Mouse (Mus musculus) limb, embryonic 13.5 days (tissue): ENCODE data around the gene Pou2f3. TPM values are rescaled to one million over a fixed set of nuclear protein-coding genes. Genes with fewer than 3 reads are reported as not detected.

Source experiments
- ATAC-seq: fragments of 200-750 bp; cut with Nextera tagmentation; 2 replicates; pipeline ENCODE4 v1.8.0; 2017; ENCODE audit warnings: low read depth, moderate number of reproducible peaks, moderate TSS enrichment; ENCODE audit not compliant: low FRiP score
- H3K27ac ChIP-seq: fragments of 300-500 bp; sonication (generic); 2 replicates; pipeline ENCODE4 v1.5.1; 2015; ENCODE audit warnings: inconsistent platforms, mild to moderate bottlenecking, moderate library complexity
- H3K27me3 ChIP-seq: fragments of 300-500 bp; sonication (generic); 2 replicates; pipeline ENCODE4 v1.6.1; 2015; ENCODE audit warnings: mild to moderate bottlenecking, inconsistent platforms
- H3K36me3 ChIP-seq: fragments of 300-500 bp; sonication (generic); 2 replicates; pipeline ENCODE4 v1.6.1; 2015; ENCODE audit warnings: inconsistent platforms, mild to moderate bottlenecking, moderate library complexity
- H3K4me1 ChIP-seq: fragments of 300-500 bp; sonication (generic); 2 replicates; pipeline ENCODE4 v1.6.1; 2015; ENCODE audit warnings: inconsistent platforms
- H3K4me2 ChIP-seq: fragments of 300-500 bp; sonication (generic); replicated peaks from 2 replicates; pipeline ENCODE4 v1.6.1; 2015; ENCODE audit warnings: inconsistent platforms, mild to moderate bottlenecking, moderate library complexity
- H3K4me3 ChIP-seq: fragments of 300-500 bp; sonication (generic); 2 replicates; pipeline ENCODE4 v1.5.1; 2015; ENCODE audit warnings: moderate library complexity, mild to moderate bottlenecking, inconsistent platforms
- H3K9ac ChIP-seq: fragments of 300-500 bp; sonication (generic); 2 replicates; pipeline ENCODE4 v1.6.1; 2015; ENCODE audit warnings: mild to moderate bottlenecking, inconsistent platforms
- H3K9me3 ChIP-seq: fragments of 300-500 bp; sonication (generic); 2 replicates; pipeline ENCODE4 v1.6.1; 2016; ENCODE audit warnings: inconsistent platforms
- WGBS: fragments of 180-500 bp; shearing (Covaris S2); methylation state at CpG from one replicate; pipeline ENCODE4 v1.1.7; 2015; 5-methylcytosine and 5-hydroxymethylcytosine counted together
- polyA plus RNA-seq: library from polyadenylated mRNA; unstranded; fragments of >200 nt; fragmentation: Nextera tagmentation; extraction: Ambion mirVana; gene quantifications from 2 replicates; pipeline ENCODE4 v1.2.1, GENCODE M21; 2015

Pou2f3 gene
- polyA plus RNA-seq, 1 experiment from 2014 or later, result 0.74 TPM

DNA sequence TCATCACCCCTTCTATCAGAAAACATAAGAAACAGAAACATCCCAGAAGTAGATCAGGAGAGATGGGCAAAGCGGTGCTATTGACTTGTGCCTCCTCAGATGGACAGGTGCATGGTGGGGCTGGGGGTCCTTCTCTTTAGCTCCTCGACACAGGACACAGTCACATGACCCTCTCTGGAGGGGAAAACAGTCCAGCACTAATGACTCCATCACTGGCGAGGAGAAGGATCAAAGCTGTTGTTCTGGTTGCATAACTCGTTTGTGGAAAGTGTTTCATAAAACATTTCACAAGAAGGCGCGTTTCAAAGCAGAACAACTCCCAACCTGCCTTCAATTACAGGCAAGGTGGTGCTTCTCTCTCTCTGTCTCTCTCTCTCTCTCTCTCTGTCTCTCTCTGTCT lies 58.4 kb downstream of the Pou2f3 start:
- Histone ChIP-seq H3K27me3 (peaks cover 15% of the 10 kb centered on the region; the same call in 1 of the 2 replicates), H3K27ac (no peak overlapping the region), H3K4me2 (no peak overlapping the region), H3K9me3 (no peaks in the 10 kb centered on the region), H3K9ac (no peak overlapping the region), H3K4me1 (peaks cover 5% of the 10 kb centered on the region; the same call in 1 of the 2 replicates), H3K4me3 (no peak overlapping the region), H3K36me3 (no peaks in the 10 kb centered on the region)
- 41% methylated on average over 6 of the region's 6 CpGs for WGBS
- no peak for ATAC-seq

DNA sequence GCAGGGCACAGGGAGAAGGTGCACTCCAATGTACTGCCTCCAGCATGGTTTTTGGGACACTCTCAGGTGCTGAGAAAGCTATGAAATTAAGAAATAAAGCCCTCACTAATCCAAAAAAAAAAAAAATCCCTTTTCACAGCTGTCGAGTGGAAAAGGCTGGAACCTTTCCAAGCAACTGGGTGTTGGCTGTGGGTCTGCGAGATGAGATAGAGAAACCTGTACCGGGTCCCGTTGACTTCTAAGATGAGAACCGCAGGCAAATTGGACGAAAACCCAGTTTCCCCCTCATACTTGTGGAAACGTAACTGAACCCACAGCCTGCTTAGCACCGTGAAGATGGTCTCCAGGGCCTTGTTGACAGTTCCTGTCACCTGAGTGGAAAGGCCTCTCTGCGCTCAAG lies 59.2 kb downstream of the Pou2f3 start:
- ATAC-seq, result no peak
- Histone ChIP-seq H3K27me3 (peaks cover 14% of the 10 kb centered on the region; the same call in 1 of the 2 replicates), H3K4me3 (no peak overlapping the region), H3K4me1 (peaks cover 5% of the 10 kb centered on the region; the same call in 1 of the 2 replicates), H3K4me2 (no peak overlapping the region), H3K27ac (no peak overlapping the region), H3K36me3 (no peaks in the 10 kb centered on the region), H3K9me3 (no peaks in the 10 kb centered on the region), H3K9ac (no peak overlapping the region)
- 70% methylated on average over 9 of the region's 9 CpGs for WGBS

DNA sequence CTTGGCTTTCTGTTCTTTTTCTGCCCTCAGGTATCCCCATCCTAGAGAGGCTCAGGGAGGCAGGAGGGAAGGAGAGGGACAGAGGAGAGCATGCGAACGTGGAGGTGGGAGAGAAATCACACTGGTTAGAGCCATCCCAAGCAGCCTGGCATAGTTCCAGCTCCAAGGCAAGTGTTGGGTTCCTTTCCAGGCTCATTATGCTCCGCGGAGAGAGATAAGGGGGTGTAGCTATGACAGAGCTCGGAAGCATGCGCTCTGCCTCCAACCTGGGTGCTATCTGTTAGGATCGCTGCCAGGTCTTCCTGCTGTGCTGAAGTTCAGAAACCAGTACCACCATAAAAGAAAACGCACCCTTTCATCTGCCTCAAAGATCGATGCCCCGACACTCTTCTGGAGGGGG lies 60.1 kb downstream of the Pou2f3 start:
- 38% methylated on average over 10 of the region's 10 CpGs for WGBS
- peaks cover 5% of the 10 kb centered on the region; the same call in 1 of the 2 replicates for H3K4me1 ChIP-seq
- no peaks in the 10 kb centered on the region for H3K9me3 ChIP-seq
- no peak for ATAC-seq
- peaks cover 10% of the 10 kb centered on the region; the same call in 1 of the 2 replicates for H3K27me3 ChIP-seq
- no peaks in the 10 kb centered on the region for H3K36me3 ChIP-seq
- no peak overlapping the region for H3K4me2 ChIP-seq
- H3K27ac ChIP-seq, result no peak overlapping the region
- H3K9ac ChIP-seq, result no peak overlapping the region
- no peak overlapping the region for H3K4me3 ChIP-seq

DNA sequence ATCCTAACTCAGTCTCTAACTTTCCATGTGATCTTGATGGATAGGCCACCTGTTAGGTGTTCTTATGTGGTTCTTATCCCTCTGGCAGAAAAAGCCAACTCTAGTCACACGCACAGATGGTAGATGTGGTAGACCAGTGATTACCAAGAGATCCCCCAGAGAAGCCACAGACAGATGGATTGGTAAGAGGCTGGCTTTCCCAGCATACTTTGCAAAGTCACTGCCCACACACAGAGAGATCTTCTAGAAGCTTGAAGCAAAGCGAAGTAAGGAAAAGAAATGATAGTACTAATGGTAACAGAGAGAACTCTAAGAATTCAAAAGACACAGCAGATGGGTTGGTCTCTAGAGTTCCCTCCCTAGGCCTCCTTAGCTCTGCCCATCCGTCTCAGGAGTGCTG lies 60.7 kb downstream of the Pou2f3 start:
- Histone ChIP-seq H3K4me3 (no peak overlapping the region), H3K27ac (no peak overlapping the region), H3K27me3 (peaks cover 10% of the 10 kb centered on the region; the same call in 1 of the 2 replicates), H3K36me3 (no peaks in the 10 kb centered on the region), H3K4me2 (no peak overlapping the region), H3K9ac (no peak overlapping the region), H3K9me3 (no peaks in the 10 kb centered on the region), H3K4me1 (peaks cover 5% of the 10 kb centered on the region; the same call in 1 of the 2 replicates)
- ATAC-seq, result no peak
- whole genome bisulfite sequencing, result 84% methylated on average over 3 of the region's 3 CpGs

DNA sequence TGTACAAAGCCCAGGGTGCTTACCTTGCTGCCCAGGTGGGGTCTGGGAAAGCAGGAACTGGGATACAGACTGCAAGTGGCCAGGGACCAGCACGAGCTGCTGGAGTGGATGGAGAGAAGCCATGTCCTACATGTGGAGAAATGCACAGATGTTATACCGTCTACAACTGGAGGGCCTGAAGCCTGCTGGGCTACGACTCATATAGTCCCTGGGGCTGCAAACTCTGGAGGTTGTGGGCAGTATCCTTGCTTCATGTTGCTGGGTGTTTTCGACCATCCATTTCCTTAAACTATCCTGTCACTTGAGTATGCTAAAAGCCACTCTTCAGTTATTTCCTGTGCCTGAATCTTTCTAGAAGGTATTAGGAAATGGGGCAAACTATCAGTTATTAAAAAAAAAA lies 65.0 kb downstream of the Pou2f3 start:
- Histone ChIP-seq H3K4me3 (no peak overlapping the region), H3K9ac (no peak overlapping the region; the same call in 1 of the 2 replicates), H3K9me3 (no peaks in the 10 kb centered on the region), H3K36me3 (no peaks in the 10 kb centered on the region), H3K4me2 (no peak overlapping the region), H3K27me3 (peaks cover 10% of the 10 kb centered on the region; the same call in 1 of the 2 replicates), H3K27ac (no peak overlapping the region), H3K4me1 (no peaks in the 10 kb centered on the region)
- 85% methylated on average over 4 of the region's 4 CpGs for WGBS
- no peak for ATAC-seq

DNA sequence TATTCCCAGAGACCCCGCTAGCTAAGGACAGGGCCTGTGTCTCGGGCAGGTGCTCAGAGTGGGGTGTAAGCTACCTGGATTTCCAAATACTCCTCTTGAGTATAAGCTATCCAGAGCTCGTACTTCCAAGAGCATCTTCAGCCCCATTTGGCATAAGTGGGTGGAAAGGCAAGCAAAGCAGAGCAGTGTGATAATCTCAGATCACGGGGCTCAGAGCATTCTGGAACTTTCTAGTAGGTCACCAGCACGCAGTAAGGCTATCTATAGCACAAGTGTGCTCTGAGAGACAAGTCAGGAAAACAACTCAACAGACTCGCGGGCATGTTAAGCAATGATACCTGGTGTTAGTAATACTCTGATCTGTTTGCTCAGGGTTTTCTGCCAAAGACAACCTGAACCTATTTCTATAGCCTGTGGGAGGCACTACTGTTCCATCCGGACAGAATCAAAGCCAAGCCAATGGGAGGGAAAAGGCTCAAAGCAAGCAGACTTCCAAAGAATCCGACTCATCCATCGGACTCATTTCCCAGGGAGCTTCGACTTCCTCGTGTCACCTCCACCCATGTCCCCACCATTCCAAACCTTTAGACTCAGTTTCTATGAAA lies 65.9 kb downstream of the Pou2f3 start:
- no peak overlapping the region for H3K4me3 ChIP-seq
- no peaks in the 10 kb centered on the region for H3K36me3 ChIP-seq
- H3K9ac ChIP-seq, result no peak overlapping the region
- no peak overlapping the region for H3K4me2 ChIP-seq
- ATAC-seq, result no peak
- no peaks in the 10 kb centered on the region for H3K9me3 ChIP-seq
- no peaks in the 10 kb centered on the region for H3K4me1 ChIP-seq
- WGBS, result 76% methylated on average over 12 of the region's 12 CpGs
- no peak overlapping the region for H3K27ac ChIP-seq
- peaks cover 6% of the 10 kb centered on the region; the same call in 1 of the 2 replicates for H3K27me3 ChIP-seq

DNA sequence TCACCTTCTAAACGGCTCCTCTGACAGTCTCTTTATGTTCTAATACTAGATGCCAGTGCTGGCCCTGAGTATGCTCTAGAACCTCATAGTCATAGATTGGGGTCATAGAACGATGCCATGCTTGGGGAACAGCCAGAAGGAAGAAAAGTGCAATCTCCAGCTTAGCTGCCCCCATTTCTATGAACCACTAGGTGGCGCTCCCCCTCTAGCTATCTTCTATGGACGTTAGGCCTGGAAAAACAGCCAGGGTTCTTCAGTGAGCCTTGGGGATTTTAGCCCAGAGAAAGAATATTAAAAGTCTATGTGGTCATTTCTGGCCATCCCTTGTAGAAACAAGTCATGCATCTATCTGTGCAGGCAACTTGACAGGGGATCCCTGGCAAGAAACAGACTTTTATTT lies 68.3 kb downstream of the Pou2f3 start:
- Histone ChIP-seq H3K4me3 (no peak overlapping the region), H3K36me3 (no peaks in the 10 kb centered on the region), H3K9ac (no peak overlapping the region), H3K27me3 (no peaks in the 10 kb centered on the region), H3K27ac (no peak overlapping the region), H3K4me1 (no peaks in the 10 kb centered on the region), H3K9me3 (no peaks in the 10 kb centered on the region), H3K4me2 (no peak overlapping the region)
- 8% methylated on average over 4 of the region's 4 CpGs for WGBS
- no peak for ATAC-seq

DNA sequence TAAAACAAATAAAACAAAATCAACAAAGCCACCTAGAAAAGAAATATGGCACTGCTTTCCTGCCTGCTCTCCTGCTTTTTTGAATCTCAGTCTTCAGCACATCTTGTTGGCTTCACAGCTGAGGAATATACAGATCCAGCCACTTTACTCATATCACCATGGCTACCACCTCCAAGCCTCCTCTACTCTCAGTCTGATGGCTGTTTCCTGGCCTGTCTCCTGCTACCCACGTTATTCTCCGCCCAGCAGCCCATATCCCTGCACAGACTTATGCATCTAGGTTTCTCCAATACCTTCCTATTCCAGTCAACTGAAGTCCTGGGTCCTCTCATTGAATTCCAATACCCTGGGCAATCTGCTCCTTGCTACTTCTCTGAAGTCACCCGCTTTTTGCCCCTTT lies 76.6 kb downstream of the Pou2f3 start:
- H3K27ac ChIP-seq, result no peak overlapping the region
- no peaks in the 10 kb centered on the region for H3K9me3 ChIP-seq
- 75% methylated on average over 3 of the region's 3 CpGs for WGBS
- H3K9ac ChIP-seq, result no peak overlapping the region
- no peaks in the 10 kb centered on the region for H3K27me3 ChIP-seq
- peaks cover 14% of the 10 kb centered on the region for H3K4me1 ChIP-seq
- no peak overlapping the region for H3K4me2 ChIP-seq
- no peak for ATAC-seq
- no peak overlapping the region for H3K4me3 ChIP-seq
- no peaks in the 10 kb centered on the region for H3K36me3 ChIP-seq

DNA sequence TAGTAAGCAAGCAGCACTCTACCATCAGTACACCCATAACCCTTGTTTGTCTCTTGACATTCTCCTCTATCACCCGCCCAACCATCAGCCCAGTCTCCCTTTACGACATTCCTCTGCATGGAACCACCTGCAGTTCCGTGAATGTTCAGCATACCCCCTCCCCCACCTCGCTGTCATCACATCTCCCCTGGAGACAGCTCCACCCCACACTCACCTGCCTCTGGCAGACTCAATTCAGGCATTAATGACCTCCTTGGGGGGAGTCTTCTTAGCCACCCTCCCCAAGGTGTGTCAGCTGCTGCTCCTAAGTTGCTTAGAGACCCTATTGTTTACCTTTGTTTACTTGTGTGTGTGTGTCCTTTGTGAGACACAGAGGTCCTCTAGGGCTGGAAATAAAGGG lies 77.8 kb downstream of the Pou2f3 start:
- no peaks in the 10 kb centered on the region for H3K27me3 ChIP-seq
- H3K9ac ChIP-seq, result no peak overlapping the region
- no peak overlapping the region for H3K4me2 ChIP-seq
- H3K36me3 ChIP-seq, result no peaks in the 10 kb centered on the region
- no peak overlapping the region for H3K4me3 ChIP-seq
- H3K9me3 ChIP-seq, result no peaks in the 10 kb centered on the region
- no peak overlapping the region for H3K27ac ChIP-seq
- peaks cover 14% of the 10 kb centered on the region for H3K4me1 ChIP-seq
- no peak for ATAC-seq
- WGBS, result 19% methylated on average over 4 of the region's 4 CpGs

DNA sequence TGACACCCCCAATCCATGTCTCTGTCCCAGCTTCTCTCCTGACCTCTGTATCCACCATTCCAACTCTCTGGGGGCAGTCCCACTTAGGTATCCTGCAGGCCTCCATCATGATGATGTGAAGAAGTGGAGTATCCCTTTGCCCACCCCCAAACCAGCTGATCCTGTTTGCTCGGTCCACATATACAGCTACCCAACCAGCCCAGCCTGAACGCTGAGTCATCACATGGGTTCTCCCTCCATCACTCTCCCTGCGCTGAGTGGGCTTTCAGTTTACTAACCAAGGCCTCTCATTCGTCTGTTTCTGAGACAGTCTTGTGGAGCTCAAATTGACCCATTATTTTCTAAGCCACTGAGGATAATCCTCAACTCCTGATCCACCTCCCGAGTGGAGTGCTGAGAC lies 78.2 kb downstream of the Pou2f3 start:
- Histone ChIP-seq H3K27me3 (no peaks in the 10 kb centered on the region), H3K4me1 (peaks cover 14% of the 10 kb centered on the region), H3K9me3 (no peaks in the 10 kb centered on the region), H3K36me3 (no peaks in the 10 kb centered on the region), H3K4me2 (no peak overlapping the region), H3K9ac (no peak overlapping the region), H3K27ac (no peak overlapping the region), H3K4me3 (no peak overlapping the region)
- WGBS, result 70% methylated on average over 5 of the region's 5 CpGs
- no peak for ATAC-seq

DNA sequence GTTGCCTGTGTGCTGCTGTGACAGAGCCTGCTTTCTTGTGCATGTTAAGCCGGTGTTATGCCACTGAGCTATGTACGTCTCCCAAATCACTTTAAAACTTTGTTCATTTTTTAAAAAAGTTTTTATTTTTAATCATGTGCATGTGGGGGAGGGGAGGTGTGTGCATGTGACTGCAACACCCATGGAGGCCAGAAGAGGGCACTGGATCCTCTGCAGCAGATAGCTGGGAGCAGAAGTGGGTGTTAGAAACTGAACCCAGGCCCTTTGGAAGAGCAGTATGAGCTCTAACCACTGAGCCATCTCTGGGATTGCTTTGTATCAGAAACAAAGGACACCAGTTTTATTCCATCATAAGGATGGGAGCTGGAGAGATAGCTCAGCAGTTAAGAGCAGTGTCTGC lies 79.5 kb downstream of the Pou2f3 start:
- ATAC-seq, result no peak

DNA sequence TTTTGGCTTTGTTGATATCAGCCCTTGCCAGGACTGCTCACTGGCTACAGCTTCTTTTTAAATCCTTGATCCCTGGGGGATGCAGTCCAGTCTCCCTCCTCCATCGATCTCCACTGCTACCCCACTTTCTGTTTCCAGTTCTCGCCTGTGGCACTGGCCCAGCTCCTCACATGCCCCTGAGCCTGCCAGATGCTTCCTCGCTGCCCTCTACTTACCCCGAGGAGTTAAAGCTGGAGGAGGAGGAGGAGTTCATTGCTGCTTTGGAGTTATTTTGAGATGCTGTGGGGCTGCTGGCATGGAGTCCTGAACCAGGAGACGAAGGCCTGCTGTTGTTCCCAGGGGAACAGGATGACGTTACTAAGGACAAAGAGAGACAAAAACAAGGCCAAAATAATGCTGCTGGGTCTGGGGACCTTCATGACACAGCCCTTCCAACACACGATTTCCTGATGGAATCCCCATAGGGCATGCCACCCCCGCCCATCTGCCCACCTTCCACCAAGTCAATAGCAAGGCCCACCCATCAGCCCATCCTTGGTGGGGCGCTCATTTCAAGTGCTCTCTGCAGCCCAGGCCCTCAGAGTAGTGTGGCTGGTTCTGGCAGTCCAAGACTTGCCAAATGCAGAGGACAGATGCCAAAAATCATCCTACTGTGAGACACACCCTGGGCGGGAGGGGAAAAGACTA lies 82.9 kb downstream of the Pou2f3 start:
- Histone ChIP-seq H3K36me3 (no peaks in the 10 kb centered on the region), H3K9me3 (no peaks in the 10 kb centered on the region), H3K4me3 (no peak overlapping the region), H3K27me3 (no peaks in the 10 kb centered on the region), H3K9ac (no peak overlapping the region), H3K27ac (no peak overlapping the region), H3K4me2 (no peak overlapping the region), H3K4me1 (peaks cover 9% of the 10 kb centered on the region)
- 70% methylated on average over 10 of the region's 10 CpGs for WGBS
- ATAC-seq, result no peak

More for the DNA sequence above, 79.5 kb downstream of the Pou2f3 start:
- Histone ChIP-seq H3K9me3 (no peaks in the 10 kb centered on the region), H3K27me3 (no peaks in the 10 kb centered on the region), H3K27ac (no peak overlapping the region), H3K36me3 (no peaks in the 10 kb centered on the region), H3K4me2 (no peak overlapping the region), H3K9ac (no peak overlapping the region), H3K4me3 (no peak overlapping the region), H3K4me1 (peaks cover 14% of the 10 kb centered on the region)
- WGBS, result 89% methylated on average over 2 of the region's 2 CpGs

DNA sequence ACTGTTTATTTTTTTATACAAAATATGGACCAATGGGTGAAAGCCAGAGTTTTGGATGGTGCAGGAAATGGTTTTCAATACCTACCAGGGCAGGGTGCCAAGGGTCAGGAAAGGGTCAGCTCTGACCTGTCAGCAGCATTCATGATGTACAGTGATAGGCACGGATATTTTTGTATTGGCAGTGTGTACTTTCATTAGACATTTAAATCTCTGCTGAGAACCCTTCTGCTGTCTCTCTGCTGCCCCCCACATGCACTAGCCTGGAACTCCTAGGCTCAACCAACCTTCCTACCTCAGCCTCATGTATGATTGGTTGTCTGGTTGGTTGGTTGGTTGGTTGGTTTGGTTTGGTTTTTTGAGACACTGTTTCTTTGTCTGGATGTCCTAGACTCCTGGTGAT lies 87.8 kb downstream of the Pou2f3 start:
- H3K4me1 ChIP-seq, result no peaks in the 10 kb centered on the region
- 53% methylated on average over 1 of the region's 1 CpGs for WGBS
- H3K36me3 ChIP-seq, result no peaks in the 10 kb centered on the region
- no peak for ATAC-seq
- H3K9me3 ChIP-seq, result no peaks in the 10 kb centered on the region
- H3K4me2 ChIP-seq, result no peak overlapping the region
- no peak overlapping the region for H3K9ac ChIP-seq
- H3K27ac ChIP-seq, result no peak overlapping the region
- H3K4me3 ChIP-seq, result no peak overlapping the region
- no peaks in the 10 kb centered on the region for H3K27me3 ChIP-seq
